Mouse (Mus musculus) liver, adult 10 weeks (tissue): ENCODE measurements around the gene Ppp1cb. TPM values are rescaled to one million over a fixed set of nuclear protein-coding genes. Genes with fewer than 3 reads are reported as not detected.

Experiments used
- polyA plus RNA-seq: library from polyadenylated mRNA; stranded (reverse); fragments of 350-450 nt; fragmentation: Illumina TruSeq; extraction: RNeasy Lipid Tissue Mini Kit (QIAGEN cat#74804); gene quantifications from one replicate; pipeline ENCODE4 v1.2.3, GENCODE M21; 2014; ENCODE audit warnings: low read depth, low replicate concordance

Gene Ppp1cb
- 196 TPM for polyA plus RNA-seq

DNA sequence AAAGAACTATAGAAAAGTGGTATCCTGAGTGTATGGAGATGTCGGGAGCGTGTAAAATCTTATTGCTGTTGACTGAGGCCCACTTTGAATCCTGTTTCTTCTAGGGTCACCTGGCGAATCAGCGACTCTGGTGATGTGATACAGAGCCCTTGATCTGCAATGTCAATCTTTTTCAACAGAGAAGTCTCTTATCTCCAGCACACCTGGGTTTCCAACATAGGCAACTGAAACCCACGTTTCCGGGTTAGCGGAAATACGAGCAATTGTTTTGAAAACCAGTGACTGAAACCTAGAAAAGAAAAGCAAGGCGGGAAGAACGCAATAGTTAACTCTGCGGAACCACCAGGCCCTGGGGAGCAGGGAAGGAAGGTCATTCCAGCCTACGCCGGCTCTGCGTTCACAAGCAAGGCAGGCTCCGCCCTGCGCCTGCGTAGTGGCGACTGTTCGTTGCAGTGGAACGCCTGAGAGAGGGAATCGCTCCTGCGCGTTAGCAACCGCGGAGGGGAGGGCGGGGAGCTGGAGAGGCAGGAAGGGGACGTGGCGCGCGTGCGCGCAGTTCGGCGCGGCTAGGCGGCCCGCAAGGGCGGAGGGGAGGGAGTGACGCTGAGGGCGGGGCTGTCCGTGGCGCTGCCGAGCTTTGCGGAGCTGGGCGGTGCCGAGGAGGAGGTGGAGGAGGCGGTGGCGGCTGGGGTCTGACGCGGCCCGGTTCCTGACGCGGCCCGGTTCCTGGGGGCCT, at the start of gene Ppp1cb:
Ppp1cb (plus strand) TSS at position 436 of the 736 bp plus-strand sequence.

Other genes with a start within 250 kb of the Ppp1cb start
- not detected for gene Plb1, start 226.1 kb upstream of the Ppp1cb start, polyA plus RNA-seq
- gene Yes1, start 152.3 kb downstream of the Ppp1cb start, polyA plus RNA-seq = 41.7 TPM